Mouse (Mus musculus): ENCODE data around the gene Rab7. TPM values are rescaled to one million over a fixed set of nuclear protein-coding genes. Genes with fewer than 3 reads are reported as not detected.
A peak's percentile ranks its signal among the peaks of the same experiment; 100 is the strongest.
"Not testable (repeated sequence)": the region's sequence is repeated elsewhere in the genome, so short reads cannot be mapped to it uniquely, and the experiment has no call there.

Gene Rab7
- polyA plus RNA-seq, 1 experiment, result 386 TPM

DNA sequence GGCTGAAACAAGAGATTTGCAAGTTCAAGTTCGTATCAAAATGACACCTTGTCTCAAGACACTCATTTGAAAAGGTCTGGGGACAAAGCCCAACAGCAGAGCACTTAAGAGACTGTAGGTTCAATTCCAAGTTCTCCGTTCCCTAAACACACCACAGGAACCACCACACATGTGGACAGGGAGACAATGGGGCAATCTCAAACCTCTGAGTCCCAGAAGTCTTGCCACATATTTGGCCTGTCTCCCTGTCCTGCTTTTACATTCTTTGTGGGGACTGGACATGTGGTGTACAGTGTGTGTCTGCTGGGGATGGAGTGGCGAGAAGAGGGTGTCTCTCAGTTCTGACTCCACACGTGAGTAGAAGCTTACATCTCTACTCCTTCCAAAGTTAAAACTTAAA lies 35.9 kb downstream of the Rab7 start:
- no peak for DNase-seq
- H3K27ac ChIP-seq (ENCODE audit: insufficient read depth, low read depth, low read length), result no peak overlapping the region
- H3K4me3 ChIP-seq (ENCODE audit: insufficient read depth, low read depth, low read length), result no peak overlapping the region
- H3K36me3 ChIP-seq (ENCODE audit: control insufficient read depth, insufficient read depth, low read length), result no peaks in the 10 kb centered on the region; the same call in 1 of the 2 replicates
- WGBS, result 89% methylated on average over 4 of the region's 4 CpGs
- H3K27me3 ChIP-seq (replicated peaks; ENCODE audit: control insufficient read depth, insufficient read depth, low read length), result no peaks in the 10 kb centered on the region
- TF ChIP-seq POLR2A (IDR thresholded peaks at IDR 0.05; ENCODE audit: low read depth, low read length) (no peak), CTCF (conservative IDR thresholded peaks at IDR 0.05; ENCODE audit: insufficient read depth, insufficient read length, low read depth, low read length) (no peak)
- H3K4me1 ChIP-seq (ENCODE audit: control insufficient read depth, insufficient read depth, low read length), result peaks cover 7% of the 10 kb centered on the region

DNA sequence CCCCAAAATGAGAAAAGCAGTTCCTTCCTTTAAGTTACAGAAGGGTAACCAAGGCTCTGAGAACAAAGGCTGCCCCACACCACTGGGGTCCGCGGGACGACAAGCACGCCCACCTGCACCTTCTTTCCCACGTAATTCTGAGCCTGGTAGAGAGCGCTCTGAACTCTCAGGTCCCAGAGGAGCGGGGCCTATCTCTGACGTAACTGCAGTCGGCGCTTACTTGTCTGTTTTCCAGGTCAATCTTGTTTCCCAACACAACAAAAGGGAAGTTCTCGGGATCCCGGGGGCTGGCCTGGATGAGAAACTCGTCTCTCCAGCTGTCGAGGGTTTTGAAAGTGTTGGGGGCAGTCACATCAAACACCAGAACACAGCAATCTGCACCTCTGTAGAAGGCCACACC lies 40.3 kb downstream of the Rab7 start:
- not testable (repeated sequence) for DNase-seq; H3K27me3 ChIP-seq (replicated peaks; ENCODE audit: control insufficient read depth, insufficient read depth, low read length); H3K4me3 ChIP-seq (ENCODE audit: insufficient read depth, low read depth, low read length); H3K27ac ChIP-seq (ENCODE audit: insufficient read depth, low read depth, low read length); H3K4me1 ChIP-seq (ENCODE audit: control insufficient read depth, insufficient read depth, low read length); H3K36me3 ChIP-seq (ENCODE audit: control insufficient read depth, insufficient read depth, low read length)
- 89% methylated on average over 14 of the region's 14 CpGs for WGBS

DNA sequence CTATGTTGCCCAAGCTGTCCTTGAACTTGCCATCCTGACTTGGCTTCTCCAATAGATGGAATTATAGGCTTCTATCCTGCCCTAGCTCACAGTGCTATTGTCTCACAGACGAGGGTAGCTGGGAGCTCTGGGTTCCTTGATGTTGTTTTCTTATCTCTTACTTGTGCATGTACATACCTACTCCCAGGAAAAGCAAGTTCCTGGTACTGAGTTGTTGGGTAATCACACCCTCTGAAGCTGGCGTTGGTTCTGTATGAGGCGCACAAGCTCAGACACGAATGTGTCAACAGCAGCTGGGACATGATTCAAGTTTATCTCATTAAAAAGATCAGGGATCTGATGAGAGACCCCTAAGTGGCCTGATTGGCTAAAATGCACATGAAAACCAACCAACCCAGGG lies 41.6 kb downstream of the Rab7 start:
- WGBS, result 85% methylated on average over 4 of the region's 4 CpGs
- Histone ChIP-seq H3K4me3 (ENCODE audit: insufficient read depth, low read depth, low read length) (no peak overlapping the region), H3K27me3 (replicated peaks; ENCODE audit: control insufficient read depth, insufficient read depth, low read length) (no peaks in the 10 kb centered on the region), H3K4me1 (ENCODE audit: control insufficient read depth, insufficient read depth, low read length) (no peaks in the 10 kb centered on the region), H3K27ac (ENCODE audit: insufficient read depth, low read depth, low read length) (no peak overlapping the region), H3K36me3 (ENCODE audit: control insufficient read depth, insufficient read depth, low read length) (no peaks in the 10 kb centered on the region; the same call in none of the 2 replicates)
- TF ChIP-seq POLR2A (IDR thresholded peaks at IDR 0.05; ENCODE audit: low read depth, low read length), result no peak
- TF ChIP-seq CTCF (conservative IDR thresholded peaks at IDR 0.05; ENCODE audit: insufficient read depth, insufficient read length, low read depth, low read length), result no peak
- DNase-seq, result no peak

GRCm38 (mm10) chr6:87998358-87998757 lies 46.7 kb downstream of the Rab7 start:
- TF ChIP-seq CTCF (conservative IDR thresholded peaks at IDR 0.05; ENCODE audit: insufficient read depth, insufficient read length, low read depth, low read length), result no peak
- no peak for TF ChIP-seq POLR2A (IDR thresholded peaks at IDR 0.05; ENCODE audit: low read depth, low read length)
- 81% methylated on average over 4 of the region's 4 CpGs for whole genome bisulfite sequencing
- Histone ChIP-seq H3K4me3 (ENCODE audit: insufficient read depth, low read depth, low read length) (no peak overlapping the region), H3K27me3 (replicated peaks; ENCODE audit: control insufficient read depth, insufficient read depth, low read length) (no peaks in the 10 kb centered on the region), H3K36me3 (ENCODE audit: control insufficient read depth, insufficient read depth, low read length) (no peaks in the 10 kb centered on the region; the same call in 1 of the 2 replicates), H3K4me1 (ENCODE audit: control insufficient read depth, insufficient read depth, low read length) (peaks cover 4% of the 10 kb centered on the region), H3K27ac (ENCODE audit: insufficient read depth, low read depth, low read length) (no peak overlapping the region)
- DNase-seq, result no peak

DNA sequence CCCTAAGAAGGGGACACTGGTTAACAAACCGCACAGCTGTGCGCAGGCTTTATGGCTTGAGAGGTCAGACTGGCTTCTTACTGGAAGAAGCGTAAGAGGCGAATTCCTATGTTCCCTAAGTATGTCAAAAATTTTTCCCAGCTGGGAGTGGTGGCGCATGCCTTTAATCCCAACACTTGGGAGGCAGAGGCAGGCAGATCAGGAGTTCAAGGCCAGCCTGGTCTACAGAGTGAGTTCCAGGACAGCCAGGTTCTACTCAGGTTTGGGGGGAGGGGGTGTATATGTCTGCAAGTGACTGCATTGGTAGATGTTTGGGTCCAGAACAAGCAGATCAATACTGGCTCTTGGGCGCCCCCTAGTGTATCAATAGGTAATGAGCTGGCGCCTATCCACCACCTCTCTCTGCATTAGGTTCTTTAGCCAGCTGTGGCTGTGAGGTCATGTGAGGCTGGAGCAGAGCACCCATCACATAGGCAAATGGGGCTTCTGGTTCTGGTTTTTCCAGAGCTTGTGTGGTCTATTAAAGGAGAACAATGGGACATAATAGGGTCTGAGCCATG lies 47.3 kb downstream of the Rab7 start:
- 51% methylated on average over 7 of the region's 7 CpGs for WGBS
- Histone ChIP-seq H3K36me3 (ENCODE audit: control insufficient read depth, insufficient read depth, low read length) (no peaks in the 10 kb centered on the region; the same call in 1 of the 2 replicates), H3K27me3 (replicated peaks; ENCODE audit: control insufficient read depth, insufficient read depth, low read length) (no peaks in the 10 kb centered on the region), H3K4me3 (ENCODE audit: insufficient read depth, low read depth, low read length) (no peak overlapping the region), H3K27ac (ENCODE audit: insufficient read depth, low read depth, low read length) (no peak overlapping the region), H3K4me1 (ENCODE audit: control insufficient read depth, insufficient read depth, low read length) (peaks cover 5% of the 10 kb centered on the region)
- peak; percentile 84 for DNase-seq
- no peak for TF ChIP-seq POLR2A (IDR thresholded peaks at IDR 0.05; ENCODE audit: low read depth, low read length)
- peak; percentile 82 for TF ChIP-seq CTCF (conservative IDR thresholded peaks at IDR 0.05; ENCODE audit: insufficient read depth, insufficient read length, low read depth, low read length)

- Histone ChIP-seq H3K27me3 (replicated peaks; ENCODE audit: control insufficient read depth, insufficient read depth, low read length) (no peaks in the 10 kb centered on the region), H3K36me3 (ENCODE audit: control insufficient read depth, insufficient read depth, low read length) (no peaks in the 10 kb centered on the region), H3K4me3 (ENCODE audit: insufficient read depth, low read depth, low read length) (no peak overlapping the region), H3K27ac (ENCODE audit: insufficient read depth, low read depth, low read length) (no peak overlapping the region), H3K4me1 (ENCODE audit: control insufficient read depth, insufficient read depth, low read length) (peaks cover 8% of the 10 kb centered on the region)
- WGBS, result 85% methylated on average over 9 of the region's 9 CpGs
- TF ChIP-seq CTCF (conservative IDR thresholded peaks at IDR 0.05; ENCODE audit: insufficient read depth, insufficient read length, low read depth, low read length), result no peak
- TF ChIP-seq POLR2A (IDR thresholded peaks at IDR 0.05; ENCODE audit: low read depth, low read length), result no peak
- DNase-seq, result no peak
Observed at GRCm38 (mm10) chr6:87996606-87997005, 48.5 kb downstream of the Rab7 start.

GRCm38 (mm10) chr6:87995519-87995918 lies 49.6 kb downstream of the Rab7 start:
- no peak overlapping the region for H3K27ac ChIP-seq (ENCODE audit: insufficient read depth, low read depth, low read length)
- H3K36me3 ChIP-seq (ENCODE audit: control insufficient read depth, insufficient read depth, low read length), result no peaks in the 10 kb centered on the region
- TF ChIP-seq POLR2A (IDR thresholded peaks at IDR 0.05; ENCODE audit: low read depth, low read length), result no peak
- TF ChIP-seq CTCF (conservative IDR thresholded peaks at IDR 0.05; ENCODE audit: insufficient read depth, insufficient read length, low read depth, low read length), result no peak
- DNase-seq, result peak; percentile 63
- H3K27me3 ChIP-seq (replicated peaks; ENCODE audit: control insufficient read depth, insufficient read depth, low read length), result no peaks in the 10 kb centered on the region
- peaks cover 8% of the 10 kb centered on the region for H3K4me1 ChIP-seq (ENCODE audit: control insufficient read depth, insufficient read depth, low read length)
- WGBS, result 60% methylated on average over 4 of the region's 4 CpGs
- no peak overlapping the region for H3K4me3 ChIP-seq (ENCODE audit: insufficient read depth, low read depth, low read length)

Measured in kidney, adult 2 months (tissue).